8 mouse cellular contexts compared by ENCODE assay signal in genomic region chr9:70209296-70210049, GRCm38 (mm10). TPM values are rescaled to one million over a fixed set of nuclear protein-coding genes. Genes with fewer than 3 reads are reported as not detected.
A peak's percentile ranks its signal among the peaks of the same experiment; 100 is the strongest.
DNase-seq lines count a peak whose midpoint lies in the region; ATAC-seq and TF ChIP-seq lines count a peak whose summit lies in the region.

No protein-coding gene starts in this region.

- TF ChIP-seq EP300 in ES-Bruce4 (IDR thresholded peaks at IDR 0.05; ENCODE audit: insufficient read depth, low read depth, low read length): no peak

- peak; percentile 8 for DNase-seq in cerebellum, adult 11-12 months
- DNase-seq in left cerebral cortex, postnatal 25 days (ENCODE audit: low spot score in 2 of 2): no peak

- no peak overlapping the region for H3K9ac ChIP-seq in ES-Bruce4 (ENCODE audit: low read depth, poor library complexity, severe bottlenecking)
- no peak overlapping the region for H3K9ac ChIP-seq in intestine, postnatal 0 days (ENCODE audit: low read depth, low read length)
- H3K9ac ChIP-seq in liver, embryonic 12.5 days: no peak overlapping the region

- intact Hi-C loops in left cerebral cortex, postnatal 25 days (cut with DNase I): loop anchor here (5.0 kb wide), 2 partner anchors 103 to 183 kb away; no protein-coding TSS in a partner anchor

- peak overlapping the region; percentile 91 for H3K4me2 ChIP-seq in intestine, postnatal 0 days (replicated peaks; ENCODE audit: low read depth)
- no peak overlapping the region for H3K4me2 ChIP-seq in liver, embryonic 12.5 days

- no peaks in the 10 kb centered on the region for H3K9me3 ChIP-seq in ES-Bruce4 (replicated peaks; ENCODE audit: control insufficient read depth, insufficient read depth, low read length, poor library complexity, severe bottlenecking)
- H3K9me3 ChIP-seq in intestine, postnatal 0 days (ENCODE audit: control insufficient read depth): no peaks in the 10 kb centered on the region
- no peaks in the 10 kb centered on the region for H3K9me3 ChIP-seq in liver, embryonic 12.5 days (replicated peaks)

- H3K27me3 ChIP-seq in ES-Bruce4 (ENCODE audit: control insufficient read depth, insufficient read depth, low read length, poor library complexity, severe bottlenecking): no peaks in the 10 kb centered on the region
- H3K27me3 ChIP-seq in intestine, postnatal 0 days (replicated peaks; ENCODE audit: control insufficient read depth, insufficient read depth, low read length): no peaks in the 10 kb centered on the region
- peaks cover 54% of the 10 kb centered on the region for H3K27me3 ChIP-seq in liver, embryonic 12.5 days (replicated peaks)

- peak; percentile 23 for TF ChIP-seq POLR2A in ES-Bruce4 (IDR thresholded peaks at IDR 0.05; ENCODE audit: insufficient read depth, low read length)
- TF ChIP-seq POLR2A in embryonic fibroblast, embryonic 13.5 days (IDR thresholded peaks at IDR 0.05; ENCODE audit: low read depth, low read length): peak; percentile 33; the same call in 1 of the 2 replicates

- ATAC-seq in cerebellum, adult (ENCODE audit: insufficient number of reproducible peaks, low FRiP score, low TSS enrichment): no peak
- peak; percentile 53 for ATAC-seq in intestine, postnatal 0 days
- ATAC-seq in megakaryocyte-erythroid progenitor cell, adult 5-6 weeks (replicated peaks; ENCODE audit: low FRiP score, low TSS enrichment, poor library complexity, severe bottlenecking): 0 out of 2 replicates have a peak, but pooled peaks have one; percentile 29
- ATAC-seq in liver, embryonic 12.5 days: no peak

- H3K4me3 ChIP-seq in ES-Bruce4 (ENCODE audit: low read depth, low read length): peak overlapping the region; percentile 16; the same call in 1 of the 2 replicates
- peak overlapping the region; percentile 84 for H3K4me3 ChIP-seq in embryonic fibroblast, embryonic 13.5 days (ENCODE audit: insufficient read depth, low read length)
- H3K4me3 ChIP-seq in intestine, postnatal 0 days (ENCODE audit: low read depth, low read length): peak overlapping the region; percentile 68
- no peak overlapping the region for H3K4me3 ChIP-seq in liver, embryonic 12.5 days

- peaks cover 4% of the 10 kb centered on the region for H3K4me1 ChIP-seq in ES-Bruce4 (ENCODE audit: control insufficient read depth, insufficient read depth, low read length)
- peaks cover 9% of the 10 kb centered on the region; the same call in 1 of the 2 replicates for H3K4me1 ChIP-seq in embryonic fibroblast, embryonic 13.5 days (ENCODE audit: control insufficient read depth, insufficient read depth, low read length)
- H3K4me1 ChIP-seq in intestine, postnatal 0 days (replicated peaks; ENCODE audit: control insufficient read depth, insufficient read depth, low read length): peaks cover 6% of the 10 kb centered on the region; the same call in 1 of the 2 replicates
- no peaks in the 10 kb centered on the region for H3K4me1 ChIP-seq in liver, embryonic 12.5 days

- H3K27ac ChIP-seq in ES-Bruce4 (ENCODE audit: insufficient read depth, low read length): peak overlapping the region; percentile 53
- peak overlapping the region; percentile 82 for H3K27ac ChIP-seq in embryonic fibroblast, embryonic 13.5 days (ENCODE audit: insufficient read depth, low read length)
- H3K27ac ChIP-seq in intestine, postnatal 0 days (ENCODE audit: low read depth, low read length): peak overlapping the region; percentile 15; the same call in 1 of the 2 replicates
- H3K27ac ChIP-seq in liver, embryonic 12.5 days: no peak overlapping the region

- no peaks in the 10 kb centered on the region for H3K36me3 ChIP-seq in ES-Bruce4 (ENCODE audit: control insufficient read depth, insufficient read depth, low read length, poor library complexity, severe bottlenecking)
- no peaks in the 10 kb centered on the region; the same call in 1 of the 2 replicates for H3K36me3 ChIP-seq in intestine, postnatal 0 days (ENCODE audit: control insufficient read depth, insufficient read depth)
- H3K36me3 ChIP-seq in liver, embryonic 12.5 days: no peaks in the 10 kb centered on the region

- no peak for TF ChIP-seq CTCF in ES-Bruce4 (IDR thresholded peaks at IDR 0.05; ENCODE audit: low read depth, low read length)
- no peak for TF ChIP-seq CTCF in embryonic fibroblast, embryonic 13.5 days (IDR thresholded peaks at IDR 0.05; ENCODE audit: borderline replicate concordance, insufficient read depth, low read length)
- TF ChIP-seq CTCF in intestine, postnatal 0 days (IDR thresholded peaks at IDR 0.05; ENCODE audit: low read depth): 0 out of 2 replicates have a peak, but pooled peaks have one; percentile 23

- 60% methylated on average over 8 of the region's 8 CpGs for WGBS in intestine, postnatal 0 days
- 63% methylated on average over 8 of the region's 8 CpGs for WGBS in liver, embryonic 12.5 days (ENCODE audit: insufficient replicate concordance)

RNA-seq across cellular contexts. Expression of gene Myo1e, which starts 2.3 kb away (rescaled TPM):
- polyA plus RNA-seq in ES-Bruce4 (2011; ENCODE audit: insufficient read depth, insufficient read length, low read depth, missing spikeins): 51.6 and 54.2 TPM in 2 replicates
- 43.6 TPM in 2 replicates for polyA plus RNA-seq in embryonic fibroblast, embryonic 13.5 days (2011; ENCODE audit: insufficient read length, low read depth, missing spikeins)
- 15.2 and 16.2 TPM in 2 replicates for polyA plus RNA-seq in intestine, postnatal 0 days (2015; fragmentation: Nextera tagmentation; extraction: Ambion mirVana)
- total RNA-seq in megakaryocyte-erythroid progenitor cell, adult 5-6 weeks (2014; fragmentation: Nextera tagmentation): 2.1 and 2.7 TPM in 2 replicates
- total RNA-seq in megakaryocyte-erythroid progenitor cell, adult 5-6 weeks (2017): 2.3 and 4.0 TPM in 2 replicates
- 10 to 100 TPM; 13.5 to 14.7 TPM for total RNA-seq in left cerebral cortex, postnatal 25 days (2021)
- 4.0 and 4.2 TPM in 2 replicates for polyA plus RNA-seq in liver, embryonic 12.5 days (2016; fragmentation: Nextera tagmentation; extraction: Ambion mirVana)

Comparison
In these comparisons a context has a peak if more than half of its experiments do, and no peak if none do; other contexts are left out.
1. ATAC-seq: peak in intestine, postnatal 0 days (single experiment) and megakaryocyte-erythroid progenitor cell, adult 5-6 weeks (single experiment); none in cerebellum, adult (single experiment) and liver, embryonic 12.5 days (single experiment).